Mouse (Mus musculus): Measurements from ENCODE around the gene Cbx2. TPM values are rescaled to one million over a fixed set of nuclear protein-coding genes. Genes with fewer than 3 reads are reported as not detected.

The Cbx2 gene
- total RNA-seq, 1 experiment from 2014 or later: 12.3 TPM

- ATAC-seq (replicated peaks in 1 of 2; ENCODE audit: insufficient read depth in 1 of 2, low FRiP score in 2 of 2, low TSS enrichment in 1 of 2, low read depth in 1 of 2, poor library complexity in 2 of 2, severe bottlenecking in 2 of 2): peak; percentile 75 to 89
Measured at GRCm38 (mm10) chr11:119005547-119006275, 17.1 kb upstream of the Cbx2 start.

DNA sequence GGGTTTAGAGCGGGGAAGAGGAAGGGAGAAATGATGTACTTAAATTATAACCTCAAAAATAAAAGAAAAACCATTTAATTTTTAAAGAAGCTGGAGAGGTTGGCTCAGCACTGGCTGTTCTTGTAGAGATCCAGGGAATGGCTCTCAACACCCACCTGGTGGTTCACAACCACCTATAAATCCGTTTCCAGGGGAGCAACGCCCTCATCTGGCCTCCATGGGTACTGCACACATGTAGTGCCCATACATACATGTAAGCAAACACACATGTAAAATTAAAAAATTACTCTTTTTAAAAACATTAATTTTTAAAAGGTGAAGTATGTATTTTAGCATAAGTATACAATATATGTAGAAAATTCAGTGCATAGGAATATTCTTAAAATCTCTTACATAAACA lies 16.3 kb upstream of the Cbx2 start:
- ATAC-seq (replicated peaks in 1 of 2; ENCODE audit: insufficient read depth in 1 of 2, low FRiP score in 2 of 2, low TSS enrichment in 1 of 2, low read depth in 1 of 2, poor library complexity in 2 of 2, severe bottlenecking in 2 of 2): no peak

DNA sequence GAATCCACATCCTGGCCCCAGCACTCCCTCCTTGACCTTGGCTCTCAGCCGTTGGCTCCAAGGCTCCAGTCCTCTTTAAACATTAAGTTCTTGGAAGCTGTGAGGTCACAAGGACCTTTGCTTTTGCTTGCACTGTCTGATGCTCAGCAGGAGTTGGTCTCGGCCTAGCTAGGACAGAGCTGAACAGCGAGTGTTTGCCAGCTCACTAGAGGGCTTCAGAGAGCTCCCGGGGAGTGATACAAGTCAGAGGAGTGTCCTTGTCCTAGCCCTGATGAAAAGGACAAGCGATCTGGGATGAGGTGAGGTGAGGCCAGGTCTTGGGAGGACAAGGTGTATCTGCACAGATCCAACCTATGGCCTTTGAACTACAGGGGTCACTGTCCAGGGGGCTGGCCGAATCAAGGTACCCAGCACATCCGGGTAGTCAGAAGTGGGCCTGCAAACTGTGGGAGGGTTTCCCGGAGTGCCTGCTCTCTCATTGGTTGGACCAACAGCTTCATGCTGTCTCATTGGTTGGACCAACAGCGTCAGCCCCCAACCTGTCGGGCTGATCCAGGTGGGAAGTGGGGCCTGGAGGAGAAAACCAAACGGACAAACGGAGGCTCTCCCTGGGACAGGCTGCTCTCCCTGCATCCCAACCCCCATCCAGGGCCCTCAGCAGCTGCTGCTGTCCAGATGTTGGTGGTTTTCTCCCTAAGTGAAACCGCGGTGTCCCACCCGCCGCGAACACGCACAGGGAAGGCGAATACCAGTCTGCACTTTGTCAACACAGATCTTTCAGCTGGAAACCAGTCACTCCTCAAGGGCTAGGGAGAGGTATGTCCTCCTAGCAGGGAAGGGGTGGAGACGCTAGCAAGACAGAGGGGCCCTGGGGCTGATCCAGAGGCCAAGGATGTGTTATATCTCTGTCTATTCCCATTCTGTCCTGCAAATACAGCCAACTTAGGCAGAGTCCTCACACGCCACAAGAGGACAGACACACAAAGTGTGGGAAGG lies 15.0 kb upstream of the Cbx2 start:
- no peak for ATAC-seq (replicated peaks in 1 of 2; ENCODE audit: insufficient read depth in 1 of 2, low FRiP score in 2 of 2, low TSS enrichment in 1 of 2, low read depth in 1 of 2, poor library complexity in 2 of 2, severe bottlenecking in 2 of 2)

DNA sequence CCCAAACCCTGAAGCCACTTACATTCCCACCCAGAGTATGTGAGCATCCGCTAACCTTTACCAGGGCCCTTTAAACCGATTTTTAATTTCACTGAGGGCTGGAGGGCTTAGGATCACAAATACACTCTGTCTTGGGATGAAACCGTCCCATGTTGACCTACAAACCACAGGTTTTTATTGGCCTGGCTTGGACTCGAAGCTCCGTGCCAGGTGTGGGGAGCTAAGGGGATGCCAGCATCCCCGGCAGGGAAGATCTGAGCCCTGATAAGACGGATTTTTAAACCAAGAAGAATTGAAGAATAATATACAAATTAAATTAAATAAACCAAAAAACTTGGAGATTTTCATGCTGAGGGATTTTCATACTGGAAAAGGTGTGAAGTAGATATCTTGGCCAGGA lies 8.3 kb upstream of the Cbx2 start:
- ATAC-seq (replicated peaks in 1 of 2; ENCODE audit: insufficient read depth in 1 of 2, low FRiP score in 2 of 2, low TSS enrichment in 1 of 2, low read depth in 1 of 2, poor library complexity in 2 of 2, severe bottlenecking in 2 of 2): no peak

- ATAC-seq (replicated peaks in 1 of 2; ENCODE audit: insufficient read depth in 1 of 2, low FRiP score in 2 of 2, low TSS enrichment in 1 of 2, low read depth in 1 of 2, poor library complexity in 2 of 2, severe bottlenecking in 2 of 2): no peak
Measured at GRCm38 (mm10) chr11:119017506-119017905, 5.3 kb upstream of the Cbx2 start.

- ATAC-seq (replicated peaks in 1 of 2; ENCODE audit: insufficient read depth in 1 of 2, low FRiP score in 2 of 2, low TSS enrichment in 1 of 2, low read depth in 1 of 2, poor library complexity in 2 of 2, severe bottlenecking in 2 of 2): no peak
Measured at GRCm38 (mm10) chr11:119021180-119021579, 1.6 kb upstream of the Cbx2 start.

- no peak; a peak in 2 of 4 replicates for ATAC-seq (replicated peaks in 1 of 2; ENCODE audit: insufficient read depth in 1 of 2, low FRiP score in 2 of 2, low TSS enrichment in 1 of 2, low read depth in 1 of 2, poor library complexity in 2 of 2, severe bottlenecking in 2 of 2)
Measured at GRCm38 (mm10) chr11:119022068-119022894, 481 bp upstream of the Cbx2 start.

DNA sequence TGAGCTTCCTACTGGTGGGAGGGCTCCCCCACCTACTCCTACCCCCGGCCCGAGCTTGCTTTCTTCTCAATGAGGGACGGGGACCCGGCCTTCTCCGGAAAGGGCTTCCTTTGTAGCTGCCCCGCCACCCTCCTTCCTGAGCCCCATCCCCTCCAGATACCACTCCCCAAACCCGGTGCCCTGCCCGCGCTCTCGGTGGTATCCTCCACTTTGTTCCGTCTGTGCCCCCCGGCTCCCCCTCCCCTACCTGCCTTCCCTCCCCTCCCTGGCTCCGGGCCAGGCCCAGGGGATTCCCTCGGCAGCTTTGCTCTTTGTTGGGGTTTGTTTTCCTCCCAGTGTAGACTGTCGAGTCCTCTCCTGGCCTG lies 836 bp downstream of the Cbx2 start:
- ATAC-seq (replicated peaks in 1 of 2; ENCODE audit: insufficient read depth in 1 of 2, low FRiP score in 2 of 2, low TSS enrichment in 1 of 2, low read depth in 1 of 2, poor library complexity in 2 of 2, severe bottlenecking in 2 of 2): no peak

DNA sequence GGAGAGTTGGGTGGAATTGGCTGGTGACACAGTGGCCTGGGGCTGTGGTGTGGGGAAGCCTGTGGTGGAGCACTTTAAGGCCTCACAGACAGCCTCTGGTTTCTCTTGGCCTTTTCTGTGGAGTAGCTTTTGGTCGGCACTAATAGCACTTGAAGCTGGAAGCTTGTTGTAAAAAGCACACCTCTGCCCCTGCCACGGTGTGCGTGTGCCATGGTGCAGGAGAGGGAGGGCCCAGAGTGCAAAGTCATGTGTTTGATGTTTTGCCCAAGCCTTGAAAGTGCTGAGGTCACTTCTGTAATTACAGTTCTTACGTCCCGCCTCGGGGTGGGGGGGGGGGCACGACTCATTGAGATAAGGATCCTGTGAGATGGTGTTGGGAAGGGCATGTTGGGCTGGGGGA lies 1.5 kb downstream of the Cbx2 start:
- ATAC-seq (replicated peaks in 1 of 2; ENCODE audit: insufficient read depth in 1 of 2, low FRiP score in 2 of 2, low TSS enrichment in 1 of 2, low read depth in 1 of 2, poor library complexity in 2 of 2, severe bottlenecking in 2 of 2): 0 out of 4 replicates have a peak, but pooled peaks have one; percentile 13 to 45

GRCm38 (mm10) chr11:119026203-119026602 lies 3.4 kb downstream of the Cbx2 start:
- ATAC-seq (replicated peaks in 1 of 2; ENCODE audit: insufficient read depth in 1 of 2, low FRiP score in 2 of 2, low TSS enrichment in 1 of 2, low read depth in 1 of 2, poor library complexity in 2 of 2, severe bottlenecking in 2 of 2): no peak

- ATAC-seq (replicated peaks in 1 of 2; ENCODE audit: insufficient read depth in 1 of 2, low FRiP score in 2 of 2, low TSS enrichment in 1 of 2, low read depth in 1 of 2, poor library complexity in 2 of 2, severe bottlenecking in 2 of 2): peak; percentile 66 to 74
Measured at GRCm38 (mm10) chr11:119033874-119034558, 11.3 kb downstream of the Cbx2 start.

GRCm38 (mm10) chr11:119034635-119035034 lies 11.9 kb downstream of the Cbx2 start:
- no peak for ATAC-seq (replicated peaks in 1 of 2; ENCODE audit: insufficient read depth in 1 of 2, low FRiP score in 2 of 2, low TSS enrichment in 1 of 2, low read depth in 1 of 2, poor library complexity in 2 of 2, severe bottlenecking in 2 of 2)

GRCm38 (mm10) chr11:119035094-119035685 lies 12.4 kb downstream of the Cbx2 start:
- no peak for ATAC-seq (replicated peaks in 1 of 2; ENCODE audit: insufficient read depth in 1 of 2, low FRiP score in 2 of 2, low TSS enrichment in 1 of 2, low read depth in 1 of 2, poor library complexity in 2 of 2, severe bottlenecking in 2 of 2)

DNA sequence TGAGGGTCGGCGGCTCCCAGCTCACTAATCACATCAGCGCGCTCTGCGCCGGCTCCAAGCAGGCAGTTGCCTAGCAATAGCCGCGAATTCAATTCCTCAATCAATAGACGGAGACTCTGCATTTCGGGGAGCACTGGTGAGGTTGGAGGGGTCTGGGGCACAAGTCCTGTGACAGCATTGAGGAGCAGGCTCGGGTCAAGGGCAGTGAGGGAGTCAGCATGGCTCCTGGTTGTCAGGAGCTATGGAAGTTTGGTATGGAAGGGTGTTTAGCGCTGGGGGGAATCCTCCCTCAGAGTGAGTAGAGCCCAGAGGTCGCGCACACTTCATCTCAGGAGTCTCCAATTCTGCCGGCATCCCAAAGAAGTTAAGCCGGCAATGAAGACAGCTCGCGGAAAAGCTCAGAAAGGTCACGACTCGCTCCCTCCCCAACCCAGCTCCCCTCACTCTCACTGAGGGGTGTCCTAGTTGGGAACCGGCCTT lies 13.0 kb downstream of the Cbx2 start:
- ATAC-seq (replicated peaks in 1 of 2; ENCODE audit: insufficient read depth in 1 of 2, low FRiP score in 2 of 2, low TSS enrichment in 1 of 2, low read depth in 1 of 2, poor library complexity in 2 of 2, severe bottlenecking in 2 of 2): no peak

DNA sequence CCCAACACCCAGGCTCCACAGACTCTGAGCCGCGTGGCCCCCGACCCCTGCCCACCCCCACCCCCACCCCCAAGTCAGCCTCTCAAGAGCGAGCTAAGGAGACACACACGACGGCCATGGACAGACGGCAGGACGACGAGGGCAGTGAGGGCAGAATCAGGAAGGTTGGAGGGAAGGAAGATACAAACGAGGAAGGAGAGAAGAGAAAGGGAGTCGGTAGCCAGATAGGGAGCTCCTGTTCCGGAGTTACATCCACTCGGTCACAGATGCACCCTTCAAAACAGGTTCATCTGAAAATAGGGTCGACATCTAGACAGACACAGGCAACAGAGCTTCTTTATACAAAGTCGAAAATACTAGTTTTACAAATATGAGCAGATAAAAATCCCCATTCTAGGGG lies 13.7 kb downstream of the Cbx2 start:
- ATAC-seq (replicated peaks in 1 of 2; ENCODE audit: insufficient read depth in 1 of 2, low FRiP score in 2 of 2, low TSS enrichment in 1 of 2, low read depth in 1 of 2, poor library complexity in 2 of 2, severe bottlenecking in 2 of 2): no peak

DNA sequence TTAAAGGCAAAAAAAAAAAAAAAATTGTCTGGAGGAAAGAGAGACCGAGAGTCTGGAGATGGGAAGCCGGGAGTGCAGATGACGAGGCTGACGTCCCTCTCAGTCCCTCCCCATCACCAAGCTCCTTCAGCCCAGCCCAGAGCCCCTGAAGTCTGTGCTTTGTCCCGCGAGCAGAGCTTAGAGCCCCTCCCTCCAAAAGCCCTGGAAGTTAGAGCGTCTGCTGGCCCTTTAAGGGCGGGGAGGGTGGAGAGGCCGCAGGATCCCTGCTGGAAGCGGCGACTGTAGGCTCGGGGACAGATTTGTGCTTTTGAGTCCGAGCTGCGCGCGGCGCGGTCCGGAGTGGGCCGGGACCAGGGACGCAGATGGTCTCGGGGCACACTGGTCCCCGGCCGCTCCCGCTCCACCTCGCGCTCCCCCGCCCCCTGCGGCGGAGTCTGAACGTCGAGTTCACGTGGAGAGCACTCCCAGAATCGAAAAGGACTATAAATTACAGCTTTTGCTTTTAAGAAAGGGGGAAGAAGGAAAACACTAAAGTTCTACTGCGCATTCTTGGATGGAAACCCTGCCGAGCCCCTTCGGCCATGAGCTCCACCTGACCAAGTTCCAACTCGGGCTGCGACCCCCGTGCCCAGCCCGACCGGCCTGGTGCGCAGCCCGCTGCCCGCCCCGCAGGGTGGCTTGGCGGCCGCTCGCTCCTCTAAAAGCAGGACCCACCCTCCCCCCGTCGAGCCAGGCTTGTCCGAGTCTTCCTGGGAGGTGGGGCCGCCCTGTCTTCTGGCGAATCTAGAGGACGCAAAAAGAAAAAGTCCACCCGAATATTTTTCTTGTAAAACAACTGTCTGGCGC lies 14.4 kb downstream of the Cbx2 start:
- ATAC-seq (replicated peaks in 1 of 2; ENCODE audit: insufficient read depth in 1 of 2, low FRiP score in 2 of 2, low TSS enrichment in 1 of 2, low read depth in 1 of 2, poor library complexity in 2 of 2, severe bottlenecking in 2 of 2): no peak
